Mouse (Mus musculus) thymus, postnatal 10 days (tissue): ENCODE results near the gene Fev.
A peak's percentile ranks its signal among the peaks of the same experiment; 100 is the strongest.

ENCODE experiments used
- DNase-seq, 2 experiments: peaks; one replicate each; pipeline ENCODE4 v3.0.0; 2021; ENCODE audit warnings: low spot score in 2 of 2

The Fev gene

DNA sequence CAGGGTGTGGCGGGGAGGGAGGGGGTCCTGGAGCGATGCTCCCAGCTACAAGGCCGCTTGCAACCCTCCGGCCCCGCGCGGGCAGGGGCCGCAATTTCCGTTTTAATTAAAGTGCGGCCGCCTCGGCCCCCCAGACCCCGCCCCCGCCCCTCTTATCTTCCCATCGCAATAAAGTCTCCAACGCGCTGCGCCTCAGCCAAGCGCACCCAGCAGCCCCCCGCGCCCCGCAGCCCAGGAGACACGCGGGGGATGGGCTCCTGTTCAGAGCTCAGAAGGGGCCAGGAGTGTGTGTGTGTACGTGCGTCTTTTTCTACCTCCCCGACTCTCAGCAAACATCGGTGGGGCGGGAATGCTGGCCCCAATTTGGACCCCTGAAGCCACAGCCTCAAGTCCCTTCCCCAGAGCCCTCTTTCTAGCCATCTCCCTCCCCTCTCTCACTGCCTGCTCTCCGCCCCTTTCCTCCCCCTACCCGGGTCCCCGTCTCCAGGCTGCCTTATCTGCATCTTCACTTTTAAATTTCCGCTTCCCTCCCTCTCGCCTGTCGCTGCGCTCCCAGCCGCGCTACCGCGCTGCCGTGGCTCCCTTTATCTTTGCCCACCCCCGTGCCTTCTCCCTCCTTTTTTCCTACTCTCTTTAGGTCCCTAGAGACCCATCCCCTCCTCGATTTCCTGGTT lies at the start of gene Fev:
Gene Fev (minus strand): TSS at position 51 of the 674 bp plus-strand sequence.
- no peak for DNase-seq

DNA sequence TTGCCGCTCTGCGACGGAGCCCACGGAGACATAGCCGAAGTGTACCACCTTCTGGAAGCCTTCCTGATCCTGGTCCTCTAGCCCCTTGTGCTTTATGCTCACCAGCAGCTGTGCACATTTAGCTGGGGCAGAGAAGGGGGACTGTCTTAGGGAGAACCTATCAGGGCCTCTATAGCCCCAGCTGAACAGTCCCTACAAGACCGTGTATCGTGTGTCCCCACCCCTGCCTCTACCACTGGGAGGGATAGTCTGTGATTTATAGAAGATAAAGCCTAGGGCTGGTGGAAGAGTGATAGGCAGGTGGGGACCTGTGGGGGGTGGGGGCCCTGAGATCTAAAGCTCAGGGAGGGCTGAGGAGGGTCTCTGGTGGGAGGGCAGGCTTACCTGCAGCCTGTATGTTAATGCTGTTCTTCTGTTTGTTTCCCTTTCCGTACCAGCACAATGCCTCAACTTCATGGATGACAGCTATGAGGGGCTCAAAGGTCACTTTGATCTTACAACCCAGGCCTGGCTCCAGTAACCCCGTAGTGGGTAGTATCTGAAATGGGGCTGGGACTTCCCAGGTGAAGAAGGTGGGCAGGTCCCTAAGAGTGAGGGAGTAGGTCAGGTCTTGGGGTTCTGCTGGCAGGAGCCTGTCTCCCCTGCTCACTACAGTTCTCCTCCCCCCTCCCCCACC lies 42.5 kb upstream of the Fev start:
- no peak for DNase-seq

DNA sequence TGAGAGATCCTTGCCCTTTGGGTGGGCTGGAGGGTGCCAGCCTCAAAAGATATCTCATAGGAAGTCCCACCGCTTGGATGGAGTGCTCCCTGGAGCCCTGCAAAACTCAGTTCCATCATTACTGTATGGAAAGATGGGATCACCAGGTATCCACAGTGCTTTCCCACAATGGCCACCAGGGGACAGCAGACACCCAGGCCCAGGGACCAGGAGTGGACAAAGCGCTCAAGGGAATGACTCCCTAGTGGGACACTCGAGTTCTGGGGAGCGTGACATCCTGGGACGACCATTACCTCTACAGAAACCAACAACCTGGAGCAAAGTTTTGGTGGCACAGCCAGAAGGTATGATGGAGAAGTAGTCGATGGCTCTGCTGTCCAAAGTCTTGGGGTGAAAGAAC lies 41.5 kb upstream of the Fev start:
- no peak for DNase-seq

DNA sequence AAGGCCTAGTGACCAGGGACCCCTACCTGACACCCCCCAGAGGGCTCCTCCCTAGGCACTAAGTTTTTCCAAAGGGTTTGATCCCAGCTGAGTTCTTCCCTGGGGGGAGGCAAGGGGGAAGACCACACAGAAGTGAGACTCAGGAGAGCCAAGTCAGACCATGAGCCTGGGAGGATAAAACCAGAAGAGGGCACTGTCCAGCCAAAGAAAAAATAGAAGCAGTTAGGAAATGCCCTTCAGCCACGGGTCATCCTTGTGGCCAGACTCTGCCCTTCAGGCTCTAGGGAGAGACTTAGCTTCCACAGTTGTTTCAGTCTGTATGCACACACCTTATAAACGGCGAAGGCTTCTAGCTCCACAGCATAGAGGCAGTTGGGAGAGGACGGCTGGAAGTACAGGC lies 39.2 kb upstream of the Fev start:
- no peak for DNase-seq

DNA sequence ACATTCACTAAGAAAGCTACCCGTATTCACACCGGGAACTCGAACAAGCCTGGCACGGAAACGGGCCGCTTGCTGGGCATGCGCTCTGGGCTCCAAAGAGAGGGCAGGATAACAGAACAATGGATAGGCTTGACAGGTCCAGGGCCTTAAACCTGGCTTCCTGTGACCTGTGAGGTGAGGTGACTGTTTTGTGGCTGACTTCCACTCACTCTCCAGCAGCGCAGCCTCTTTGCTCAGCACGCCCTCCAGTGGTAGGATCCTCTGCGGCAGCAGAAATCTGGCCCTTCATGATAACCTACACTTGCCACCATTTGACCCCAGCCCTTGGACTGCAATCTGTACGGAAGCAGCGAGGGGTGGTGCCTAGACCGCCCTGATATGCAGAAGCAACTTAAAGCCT lies 30.5 kb upstream of the Fev start:
- no peak for DNase-seq

DNA sequence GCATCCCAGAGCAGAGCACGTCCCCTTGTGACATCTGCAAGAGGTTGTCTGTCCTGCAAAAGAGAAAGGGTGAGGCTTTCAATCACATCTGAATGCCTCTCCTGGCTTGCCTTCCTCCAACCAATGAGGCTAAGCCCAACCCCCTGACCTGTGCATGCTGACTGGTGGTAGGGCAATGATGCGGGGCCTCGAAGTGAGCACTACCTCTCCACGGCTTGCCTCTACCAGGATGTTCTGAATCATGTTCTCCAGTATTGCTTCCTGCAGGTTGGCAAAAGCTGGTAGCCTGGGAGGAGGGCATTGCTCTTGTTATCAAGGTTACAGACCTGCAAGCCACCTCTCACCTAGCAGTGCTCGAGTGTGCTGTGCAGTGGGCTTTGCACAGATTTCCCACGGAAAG lies 17.0 kb upstream of the Fev start:
- DNase-seq, result no peak

DNA sequence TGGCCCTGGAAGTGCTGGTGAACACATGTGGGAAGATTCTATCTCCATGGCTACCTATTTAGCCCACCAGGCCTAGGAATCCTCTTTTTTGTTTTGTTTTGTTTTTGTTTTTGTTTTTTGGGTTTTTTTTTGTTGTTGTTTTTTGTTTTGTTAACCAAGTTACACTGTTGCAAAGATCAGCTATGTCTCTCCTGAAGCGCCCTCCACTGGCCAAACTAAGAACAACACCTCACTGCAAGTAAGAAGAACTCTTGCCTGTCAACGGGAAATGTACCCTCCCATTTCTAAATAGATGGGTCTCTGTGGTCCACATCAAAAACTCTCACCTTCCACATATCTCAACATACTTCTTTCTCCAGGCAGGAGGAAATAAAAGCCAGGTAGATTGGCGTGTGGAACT lies 16.5 kb upstream of the Fev start:
- peak in 1 of 2 experiments; percentile 41 for DNase-seq

DNA sequence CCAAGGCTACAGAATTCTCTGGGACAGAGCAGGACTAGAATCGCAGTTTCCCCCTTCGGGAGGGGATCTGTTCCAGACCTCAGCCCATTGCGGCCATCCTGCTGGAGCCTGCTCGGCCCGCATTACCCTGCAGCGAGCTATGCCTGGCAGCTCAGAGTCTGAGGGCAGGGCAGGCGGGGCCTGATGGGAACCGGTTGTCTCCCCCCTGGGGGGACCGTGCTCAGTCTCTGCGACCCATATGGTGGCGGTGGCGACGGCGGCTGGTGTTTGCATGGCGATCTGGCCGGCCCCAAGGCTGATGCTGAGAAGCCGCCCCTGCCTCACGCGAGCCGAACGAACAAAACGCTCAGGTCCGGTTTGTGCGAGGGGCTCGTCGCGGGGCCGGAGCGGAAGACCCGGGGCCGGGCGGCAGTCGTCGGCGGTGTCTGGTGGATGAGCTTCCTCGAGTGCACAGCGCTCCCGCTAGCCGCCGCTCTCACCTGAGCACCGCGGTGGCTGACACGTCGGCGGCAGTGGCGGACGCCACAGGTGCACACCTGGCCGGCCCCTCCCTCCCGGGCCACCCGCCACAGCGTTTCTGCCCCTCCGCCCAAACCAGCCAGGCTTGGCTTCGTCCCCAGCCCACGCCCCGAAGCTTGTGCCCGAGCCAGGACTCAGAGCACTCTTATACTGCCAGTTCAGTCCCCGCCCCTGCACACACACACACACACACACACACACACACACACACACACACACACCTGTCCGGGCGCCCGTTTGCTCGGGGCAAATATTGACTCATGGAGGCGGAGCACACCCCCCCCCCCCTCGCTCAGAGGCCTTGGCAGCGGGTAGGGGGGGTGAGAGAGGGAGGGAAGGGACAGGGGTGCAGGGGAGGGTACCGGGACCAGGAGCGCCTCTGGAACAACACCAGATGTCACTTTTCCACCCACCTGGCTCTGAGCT lies 15.4 kb upstream of the Fev start:
- DNase-seq, result no peak

DNA sequence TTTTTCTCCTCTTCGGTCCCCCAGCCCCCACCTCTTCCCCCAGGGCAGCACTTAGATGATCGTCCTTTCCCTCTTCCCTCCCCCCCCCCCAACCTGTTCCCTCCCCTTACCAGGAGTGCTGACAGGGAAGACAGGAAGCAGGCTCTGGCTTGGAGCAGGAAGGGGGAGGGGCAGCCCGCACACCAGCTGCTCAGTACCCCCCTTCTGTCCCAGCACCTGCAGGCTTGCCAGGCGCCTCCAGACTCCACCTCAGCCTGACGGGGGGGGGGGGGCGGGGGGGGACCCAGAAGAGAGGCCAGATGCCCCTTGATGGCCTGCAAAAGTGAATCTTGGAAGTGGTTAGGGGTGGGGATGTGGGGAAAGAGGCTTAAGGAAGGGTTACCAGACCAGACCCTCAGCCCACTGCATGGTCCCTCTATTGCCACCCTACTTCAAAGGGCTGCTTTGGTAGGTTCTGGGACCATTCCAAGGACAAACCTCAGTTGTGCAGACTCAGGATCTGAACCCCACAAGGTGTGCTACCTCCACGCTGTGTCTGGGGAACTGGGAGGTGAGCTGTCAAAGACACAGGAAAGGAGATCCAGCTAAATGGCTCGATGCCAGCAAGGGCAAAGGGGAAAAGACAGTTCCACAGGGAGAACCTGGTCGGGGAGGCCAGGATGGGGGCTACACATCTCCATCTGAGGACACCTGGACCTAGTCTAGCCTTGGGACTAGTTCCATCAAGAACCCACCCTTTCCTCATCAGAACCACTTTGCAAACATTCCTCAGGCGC lies 13.6 kb upstream of the Fev start:
- no peak for DNase-seq

DNA sequence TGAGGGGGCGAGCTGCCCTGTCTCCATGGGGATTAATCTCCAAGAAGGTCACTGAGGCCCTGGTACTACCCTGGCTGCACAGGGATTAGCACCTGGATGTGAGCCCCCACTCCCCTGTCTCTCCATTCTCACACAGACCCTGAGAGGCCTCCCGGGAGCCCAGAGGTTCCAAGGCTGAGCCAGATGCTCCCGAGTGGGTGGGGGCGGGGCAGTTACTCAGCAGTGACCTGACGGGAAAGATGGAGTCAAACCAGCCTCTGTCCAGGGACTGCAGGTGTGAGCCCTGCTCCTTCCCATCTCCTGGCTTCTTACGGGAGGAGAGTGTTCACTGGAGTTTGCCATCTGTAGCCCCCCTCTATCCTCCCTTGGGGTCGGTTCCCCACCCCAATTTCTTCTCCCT lies 12.8 kb upstream of the Fev start:
- DNase-seq, result no peak

DNA sequence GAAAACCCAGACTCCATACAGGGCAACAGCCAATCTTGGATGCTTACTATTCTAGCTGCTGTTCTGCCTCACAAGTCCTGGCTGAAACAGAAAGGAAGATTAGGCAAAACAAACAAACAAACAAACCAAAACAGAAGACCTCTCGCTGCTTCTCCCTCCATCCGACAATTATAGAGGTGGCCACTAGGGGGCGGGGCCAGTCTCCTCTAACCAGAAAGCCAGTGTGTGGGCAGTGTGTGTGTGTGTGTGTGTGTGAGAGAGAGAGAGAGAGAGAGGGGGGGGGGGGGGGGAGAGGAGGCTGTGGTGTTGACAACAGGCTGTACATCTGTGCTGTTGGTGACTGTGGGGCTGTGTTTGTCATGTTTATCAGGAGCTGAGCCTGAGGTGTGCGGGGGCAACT lies 9.7 kb upstream of the Fev start:
- peak in 1 of 2 experiments; percentile 49 for DNase-seq

DNA sequence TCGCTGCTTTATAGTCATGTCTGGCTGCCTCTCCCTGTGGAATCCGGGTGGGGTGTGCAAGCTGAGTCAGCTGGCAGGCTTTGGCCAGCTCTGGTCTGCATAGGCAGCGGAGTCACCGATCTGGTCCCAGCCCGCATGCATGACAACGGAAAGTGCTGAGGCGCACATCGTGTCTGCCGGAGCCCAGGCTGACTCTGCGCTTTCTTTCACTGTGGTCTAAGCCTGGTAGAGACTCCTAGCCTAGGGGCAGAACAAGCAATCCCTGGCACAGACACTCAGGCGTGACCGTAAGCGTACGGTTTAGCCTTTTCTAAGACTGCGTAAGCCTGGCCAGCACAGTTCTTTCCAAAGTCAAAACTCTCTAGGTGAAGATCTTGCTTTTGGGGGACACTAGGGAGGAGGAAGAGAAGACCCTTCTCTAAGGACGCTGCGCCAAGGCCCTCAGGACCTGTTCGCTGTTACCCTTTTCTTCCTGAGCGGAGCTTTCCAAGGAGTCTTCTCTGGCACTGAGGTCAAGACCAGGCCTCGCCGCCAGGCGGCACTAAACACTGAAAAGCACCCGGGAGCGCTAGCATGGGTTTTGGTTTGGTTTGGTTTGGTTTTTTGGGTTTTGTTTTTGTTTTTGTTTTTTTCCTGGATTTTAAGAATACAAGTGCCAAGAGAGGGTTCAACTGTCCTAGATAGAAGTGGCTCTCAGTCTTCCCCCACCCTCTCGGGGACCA lies 8.1 kb upstream of the Fev start, which contains the start of gene Cryba2:
Gene Cryba2 (minus strand): TSS at position 10 of the 722 bp plus-strand sequence.
- peak in 1 of 2 experiments; percentile 19 for DNase-seq

DNA sequence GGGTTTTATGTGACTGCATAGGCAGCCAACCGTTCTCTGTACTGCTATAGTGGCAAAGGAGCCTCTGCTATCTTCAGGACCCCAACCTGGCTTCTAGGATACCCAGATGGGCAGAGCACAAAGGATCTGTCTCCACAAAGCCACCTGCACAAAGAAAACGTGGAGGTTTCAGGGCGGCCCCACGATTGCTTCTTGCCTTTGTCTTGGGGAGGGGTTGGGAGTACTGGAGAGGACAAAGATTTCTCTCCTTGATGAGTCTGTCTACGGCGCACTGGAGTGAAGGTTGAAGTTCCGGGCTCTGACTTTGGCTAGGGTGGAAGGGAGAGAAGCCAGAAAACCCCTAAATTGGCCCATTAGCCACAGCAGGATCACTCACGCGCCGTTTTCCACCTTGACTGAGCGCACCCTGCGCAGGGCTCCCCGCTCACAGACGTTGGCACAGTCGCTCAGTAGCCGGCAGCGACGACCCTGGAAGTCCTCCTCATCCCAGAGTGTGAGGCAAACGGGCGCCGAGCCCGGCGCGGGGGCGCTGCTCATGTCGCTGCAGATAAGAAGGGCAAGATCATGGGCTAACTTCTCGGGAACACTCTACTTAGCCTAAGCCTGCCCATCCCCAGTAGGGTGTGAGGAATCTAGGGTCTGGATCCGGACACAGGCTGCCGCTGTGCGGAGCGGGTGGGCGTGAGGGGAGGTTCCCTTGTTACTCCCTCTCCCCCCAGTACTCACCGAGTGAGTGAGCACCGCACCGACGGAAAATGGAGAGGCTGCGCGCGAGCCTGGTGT lies 7.3 kb upstream of the Fev start:
- no peak for DNase-seq

DNA sequence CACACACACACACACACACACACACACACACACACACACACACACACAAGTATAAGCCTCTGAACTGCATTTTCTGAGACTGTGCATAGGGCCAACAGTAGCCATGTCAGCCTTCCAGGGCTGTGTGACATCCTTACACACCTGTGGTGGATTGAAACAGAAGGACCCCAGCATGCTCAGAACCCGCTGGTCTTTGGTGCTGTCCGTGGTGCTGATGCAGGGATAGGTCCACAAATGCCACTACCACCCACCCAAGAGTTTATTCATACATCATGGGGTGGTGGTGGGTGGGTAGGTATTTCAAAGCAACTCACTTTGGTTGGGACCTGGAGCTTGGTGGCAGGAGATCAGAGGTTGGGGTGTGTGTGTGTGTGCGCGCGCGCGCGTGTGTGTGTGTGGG lies 6.3 kb upstream of the Fev start:
- peak in 1 of 2 experiments; percentile 22 for DNase-seq

DNA sequence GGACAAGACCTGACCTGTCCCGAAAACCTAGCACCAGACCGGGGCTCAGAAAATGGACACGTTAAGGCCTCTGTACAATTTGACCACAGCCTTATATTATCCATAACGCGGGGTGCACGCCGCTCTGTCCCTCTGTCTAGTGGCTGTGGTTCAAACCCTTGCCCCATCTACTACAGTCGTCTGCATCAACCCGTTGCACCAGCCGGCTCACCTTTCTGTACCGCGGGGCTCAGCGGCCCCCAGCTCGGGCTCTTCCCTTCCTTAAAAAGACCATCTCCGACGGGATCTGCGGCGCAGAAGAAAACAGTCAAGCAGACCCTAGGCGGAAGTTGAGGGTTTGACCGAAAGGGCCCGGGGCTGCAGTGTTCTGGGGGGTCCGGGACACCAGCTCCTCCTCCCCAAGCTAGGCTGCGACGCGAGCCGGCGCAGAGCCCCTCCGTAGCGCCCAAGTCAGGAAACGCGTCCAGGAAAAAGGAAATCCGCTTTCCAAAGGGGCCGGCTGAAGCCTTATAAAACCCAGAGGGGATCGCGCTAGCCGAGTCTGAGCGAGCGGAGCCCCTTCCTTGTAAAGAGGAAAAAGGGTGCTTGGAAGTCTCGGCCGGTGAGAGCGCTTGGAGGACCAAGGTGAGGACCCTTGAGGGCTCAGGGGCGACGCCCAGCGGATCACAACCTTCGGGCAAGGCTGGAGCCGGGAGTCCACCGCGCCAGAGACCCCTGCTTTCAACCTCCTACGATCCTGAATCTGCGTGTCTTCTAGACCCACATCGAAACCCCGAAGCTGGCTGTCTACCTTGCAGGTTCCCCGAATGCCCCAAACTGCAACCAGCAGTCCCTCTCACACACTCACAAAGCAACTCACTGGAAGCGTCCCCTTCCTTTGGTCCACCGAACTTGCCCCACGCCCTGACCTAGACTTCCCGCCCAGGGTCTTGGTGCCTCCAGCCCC lies 750 bp downstream of the Fev start:
- no peak for DNase-seq

DNA sequence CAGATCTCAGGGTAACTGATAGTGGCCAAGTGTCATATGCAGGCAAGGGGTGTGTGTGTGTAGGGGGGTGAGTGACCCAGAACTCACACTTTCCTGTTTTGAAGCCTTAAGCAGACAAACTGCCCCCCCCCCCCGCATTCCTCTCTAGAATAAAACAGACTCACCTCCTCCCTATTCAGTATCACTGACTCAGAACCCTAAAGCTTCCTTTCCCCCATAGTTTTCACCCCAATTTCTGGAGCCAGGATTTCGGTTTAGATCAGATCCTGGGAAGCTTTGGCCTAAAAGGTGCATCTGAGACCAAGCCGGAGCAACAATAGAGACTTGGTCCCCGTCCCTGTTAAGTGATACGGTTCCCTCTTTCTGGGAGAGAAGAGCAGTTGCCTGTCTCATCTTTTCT lies 1.8 kb downstream of the Fev start:
- no peak for DNase-seq

DNA sequence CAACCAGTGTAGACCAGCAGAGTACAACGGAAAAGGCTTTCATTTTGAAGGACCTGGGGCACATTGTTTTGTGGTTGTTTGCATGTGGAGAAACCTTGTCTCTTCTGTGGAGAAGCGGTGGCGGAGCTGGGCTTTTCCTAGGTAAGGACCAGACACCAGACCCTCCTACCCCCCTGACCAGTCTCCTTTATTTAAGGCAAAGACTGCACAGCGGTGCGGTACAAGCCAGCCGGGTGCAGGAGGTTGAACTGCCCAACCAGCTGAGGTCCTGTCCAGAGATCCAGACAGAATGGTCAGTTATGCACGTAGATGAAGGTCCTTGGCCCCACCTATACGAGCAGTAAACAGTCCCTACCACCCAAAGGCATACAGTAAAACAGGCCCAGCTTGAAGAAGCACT lies 2.4 kb downstream of the Fev start:
- no peak for DNase-seq

DNA sequence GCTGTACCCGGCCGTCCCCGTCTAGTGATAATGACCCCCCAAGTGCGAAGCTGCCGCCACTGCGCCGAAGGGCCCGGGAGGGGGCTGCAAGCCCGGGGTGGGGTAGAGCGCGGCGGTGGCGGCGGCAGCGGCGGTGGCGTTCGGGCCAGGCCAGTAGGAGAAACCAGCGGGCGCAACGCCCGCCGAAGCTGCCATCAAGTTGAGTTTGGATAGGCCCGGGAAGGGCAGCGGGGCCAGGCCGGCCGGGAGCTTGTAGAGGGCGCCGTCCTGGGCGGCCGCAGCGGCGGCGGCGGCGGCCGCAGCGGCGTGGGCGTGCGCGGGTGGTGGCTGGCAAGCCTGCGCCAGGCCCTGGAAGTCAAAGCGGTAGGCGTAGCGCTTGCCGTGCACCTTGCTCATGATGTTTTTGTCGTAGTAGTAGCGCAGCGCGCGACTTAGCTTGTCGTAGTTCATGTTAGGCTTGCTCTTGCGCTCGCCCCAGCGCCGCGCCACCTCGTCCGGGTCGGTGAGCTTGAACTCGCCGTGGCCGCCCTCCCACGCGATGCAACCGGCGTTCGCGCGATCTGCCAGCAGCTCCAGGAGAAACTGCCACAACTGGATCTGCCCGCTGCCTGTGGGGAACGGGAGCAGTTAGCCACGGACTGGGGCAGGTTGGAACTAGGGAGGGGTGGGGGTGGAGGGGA lies 3.0 kb downstream of the Fev start:
- DNase-seq, result no peak
